20 mouse cellular contexts compared by ENCODE assay signal in genomic region chr8:45554627-45555026, GRCm38 (mm10). TPM values are rescaled to one million over a fixed set of nuclear protein-coding genes. Genes with fewer than 3 reads are reported as not detected.
DNase-seq lines count a peak whose midpoint lies in the region; ATAC-seq lines count a peak whose summit lies in the region.
"Had no signal": no experiment of that assay in that cellular context is flagged by ENCODE, and none has a peak within 500 bp of the region (broad histone marks: within the 10 kb centered on the region; RNA-seq: fewer than 3 reads in every experiment).

No protein-coding gene starts in this region.

- H3K4me1 ChIP-seq in kidney, embryonic 14.5 days (ENCODE audit: control insufficient read depth, insufficient read depth, low read length): no peaks in the 10 kb centered on the region
- peaks cover 9% of the 10 kb centered on the region; the same call in 1 of the 2 replicates for H3K4me1 ChIP-seq in midbrain, embryonic 16.5 days (ENCODE audit: control insufficient read depth, insufficient read depth, low read length)
- H3K4me1 ChIP-seq: intestine, embryonic 15.5 days had no signal

- WGBS in kidney, embryonic 14.5 days: 39% methylated on average over 4 of the region's 4 CpGs
- WGBS in midbrain, embryonic 16.5 days: 71% methylated on average over 4 of the region's 4 CpGs

- no peak overlapping the region for H3K4me2 ChIP-seq in kidney, embryonic 14.5 days (replicated peaks; ENCODE audit: low read depth, low read length)
- no peak overlapping the region for H3K4me2 ChIP-seq in midbrain, embryonic 16.5 days (ENCODE audit: low read length)
- H3K4me2 ChIP-seq: heart, embryonic 12.5 days; hindbrain, embryonic 14.5 days; intestine, embryonic 15.5 days had no signal

- H3K27me3 ChIP-seq in kidney, embryonic 14.5 days (ENCODE audit: control insufficient read depth, insufficient read depth, low read length): no peaks in the 10 kb centered on the region
- H3K27me3 ChIP-seq in midbrain, embryonic 16.5 days (ENCODE audit: control insufficient read depth, insufficient read depth, low read depth, low read length): no peaks in the 10 kb centered on the region
- H3K27me3 ChIP-seq: heart, embryonic 12.5 days; intestine, embryonic 15.5 days; Patski had no signal

- no peak overlapping the region for H3K27ac ChIP-seq in kidney, embryonic 14.5 days (ENCODE audit: low read depth, low read length)
- H3K27ac ChIP-seq in midbrain, embryonic 16.5 days (ENCODE audit: low read length): no peak overlapping the region
- H3K27ac ChIP-seq: hindbrain, embryonic 10.5 days; hindbrain, embryonic 14.5 days; intestine, embryonic 15.5 days had no signal

- H3K9me3 ChIP-seq in kidney, embryonic 14.5 days (ENCODE audit: control insufficient read depth, low read length): 0 out of 2 replicates have a peak, but pooled peaks cover 3% of the 10 kb centered on the region
- no peaks in the 10 kb centered on the region for H3K9me3 ChIP-seq in midbrain, embryonic 16.5 days (replicated peaks; ENCODE audit: control insufficient read depth, low read length, poor library complexity, severe bottlenecking)
- H3K9me3 ChIP-seq: hindbrain, embryonic 10.5 days; intestine, embryonic 15.5 days had no signal

- no peak overlapping the region for H3K4me3 ChIP-seq in kidney, embryonic 14.5 days (ENCODE audit: low read length)
- H3K4me3 ChIP-seq in midbrain, embryonic 16.5 days (ENCODE audit: low read depth, low read length): no peak overlapping the region
- H3K4me3 ChIP-seq: heart, embryonic 12.5 days; hindbrain, embryonic 10.5 days; intestine, embryonic 15.5 days had no signal

- H3K9ac ChIP-seq in kidney, embryonic 14.5 days (ENCODE audit: low read depth, low read length): no peak overlapping the region
- H3K9ac ChIP-seq in midbrain, embryonic 16.5 days (ENCODE audit: low read depth, low read length): no peak overlapping the region
- H3K9ac ChIP-seq: forebrain, postnatal 0 days; heart, embryonic 12.5 days; hindbrain, embryonic 14.5 days; intestine, embryonic 15.5 days had no signal

- no peaks in the 10 kb centered on the region for H3K36me3 ChIP-seq in kidney, embryonic 14.5 days (ENCODE audit: control insufficient read depth, insufficient read depth, low read length)
- no peaks in the 10 kb centered on the region for H3K36me3 ChIP-seq in midbrain, embryonic 16.5 days (ENCODE audit: control insufficient read depth, insufficient read depth, low read length)
- H3K36me3 ChIP-seq: heart, embryonic 12.5 days; hindbrain, embryonic 10.5 days; intestine, embryonic 15.5 days had no signal

- DNase-seq in adrenal gland, adult 2 months: peak; percentile 42
- DNase-seq in adrenal gland, postnatal 25 days: no peak
- DNase-seq in kidney, adult 11 months: no peak
- DNase-seq in ovary, adult 18-20 months (ENCODE audit: low spot score): peak; percentile 17
- DNase-seq in ovary, postnatal 36 days (ENCODE audit: low spot score): no peak
- no peak for DNase-seq in gastrocnemius, postnatal 4 days (ENCODE audit: low spot score in 2 of 2)
- DNase-seq: cerebellum, adult 2 months; cerebellum, postnatal 10 days; forebrain, postnatal 0 days; gastrocnemius, postnatal 14 days had no signal

- ATAC-seq in kidney, embryonic 14.5 days (ENCODE audit: low FRiP score, low TSS enrichment): peak; percentile 43; the same call in 1 of the 2 replicates
- ATAC-seq in midbrain, embryonic 16.5 days: no peak
- ATAC-seq: activated CD4-positive, CD25-positive, alpha-beta regulatory T cell, adult 4 months; forebrain, postnatal 0 days; intestine, embryonic 15.5 days; Patski had no signal

RNA-seq across cellular contexts. Expression of gene Sorbs2, which starts 47.0 kb away (rescaled TPM):
- total RNA-seq in adrenal gland, adult 2 months (2021): 100 to 1,000 TPM; 131 to 138 TPM
- 61.1 and 73.9 TPM in 2 replicates for polyA plus RNA-seq in adrenal gland, adult 2 months (2012; rRNA removed)
- 125 and 131 TPM in 2 replicates for total RNA-seq in adrenal gland, postnatal 25 days (2021)
- polyA plus RNA-seq in kidney, embryonic 14.5 days (2014; fragmentation: Nextera tagmentation; extraction: Ambion mirVana): 36.2 and 54.8 TPM in 2 replicates
- polyA plus RNA-seq in midbrain, embryonic 16.5 days (2015; fragmentation: Nextera tagmentation; extraction: Ambion mirVana): 60.9 and 67.7 TPM in 2 replicates
- total RNA-seq in gastrocnemius, postnatal 4 days (2021): 10 to 100 TPM; 40.0 to 48.1 TPM
- total RNA-seq: granulocyte monocyte progenitor cell, adult 5-6 weeks; MEL had no signal

Comparison
In these comparisons a context has a peak if more than half of its experiments do, and no peak if none do; other contexts are left out.
1. DNase-seq: peak in adrenal gland, adult 2 months (single experiment) and ovary, adult 18-20 months (single experiment); none in adrenal gland, postnatal 25 days (single experiment), kidney, adult 11 months (single experiment), ovary, postnatal 36 days (single experiment) and gastrocnemius, postnatal 4 days (0 of 2).